Mouse (Mus musculus): ENCODE data around the gene Map3k19. TPM values are rescaled to one million over a fixed set of nuclear protein-coding genes. Genes with fewer than 3 reads are reported as not detected.

Gene Map3k19
- polyA plus RNA-seq, 1 experiment from 2014 or later, result not detected

DNA sequence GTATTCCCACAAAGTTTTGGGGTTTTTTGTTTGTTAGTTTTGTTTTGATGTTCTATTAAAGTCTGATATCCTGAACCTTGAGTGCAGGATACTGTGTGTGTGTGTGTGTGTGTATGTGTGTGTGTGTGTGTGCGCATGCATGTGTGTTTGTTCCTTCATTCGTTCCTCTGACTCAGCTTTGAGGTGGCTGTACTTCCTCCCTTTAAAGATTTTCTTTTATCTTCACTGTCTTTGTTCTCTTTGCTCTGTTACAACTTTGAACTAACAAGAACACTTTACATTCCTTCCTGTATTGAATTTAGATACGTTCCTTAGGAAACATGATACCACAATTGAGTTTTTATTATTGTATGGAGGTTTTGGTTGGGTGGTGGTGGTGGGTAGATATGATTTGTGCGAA lies 58.5 kb downstream of the Map3k19 start:
- H3K9me3 ChIP-seq (replicated peaks), result no peaks in the 10 kb centered on the region
- no peak overlapping the region for H3K27ac ChIP-seq (ENCODE audit: poor library complexity, severe bottlenecking)
- no peak for ATAC-seq (ENCODE audit: insufficient number of reproducible peaks, low FRiP score)
- H3K9ac ChIP-seq, result no peak overlapping the region
- no peak overlapping the region for H3K4me3 ChIP-seq
- H3K36me3 ChIP-seq, result peaks cover 25% of the 10 kb centered on the region
- WGBS, result 71% methylated on average over 4 of the region's 4 CpGs
- H3K4me2 ChIP-seq, result no peak overlapping the region
- no peaks in the 10 kb centered on the region for H3K27me3 ChIP-seq (replicated peaks)
- peaks cover 3% of the 10 kb centered on the region; the same call in 1 of the 2 replicates for H3K4me1 ChIP-seq (replicated peaks)

DNA sequence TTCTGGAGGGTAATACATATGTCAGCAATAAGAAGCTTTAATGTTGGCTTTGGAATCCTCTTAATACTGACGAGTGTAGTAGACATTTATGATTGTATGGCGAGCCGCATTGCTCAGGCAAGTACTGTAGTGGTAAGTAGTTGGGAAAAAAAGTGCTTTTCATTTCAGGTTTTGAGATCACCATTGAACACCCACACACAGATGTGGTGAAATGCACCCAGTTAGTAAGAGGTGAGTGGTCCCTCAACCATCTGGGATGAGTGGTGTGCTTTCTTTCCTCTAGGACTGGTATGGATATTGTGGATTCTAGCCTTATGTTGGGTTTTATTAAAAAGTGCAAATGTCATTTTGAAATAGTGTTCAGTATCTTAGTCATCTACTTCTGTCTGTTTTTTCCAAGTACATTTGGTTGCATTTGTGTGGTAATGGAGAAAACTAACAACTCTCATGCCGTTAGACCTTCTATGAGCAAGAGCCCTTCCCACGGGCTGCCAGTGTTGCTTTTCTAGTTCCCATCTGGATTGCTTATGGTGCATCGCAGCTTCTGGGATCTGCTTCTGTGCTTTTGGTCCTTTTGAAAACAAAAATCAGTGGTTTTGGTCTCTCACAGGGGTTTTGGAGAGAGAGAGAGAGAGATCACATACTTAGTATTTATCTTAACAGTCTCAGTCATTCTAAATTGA lies 59.6 kb downstream of the Map3k19 start:
- H3K4me3 ChIP-seq, result no peak overlapping the region
- 91% methylated on average over 6 of the region's 6 CpGs for WGBS
- no peak overlapping the region for H3K9ac ChIP-seq
- no peaks in the 10 kb centered on the region for H3K27me3 ChIP-seq (replicated peaks)
- H3K36me3 ChIP-seq, result peaks cover 21% of the 10 kb centered on the region
- no peak overlapping the region for H3K4me2 ChIP-seq
- H3K9me3 ChIP-seq (replicated peaks), result no peaks in the 10 kb centered on the region
- peaks cover 5% of the 10 kb centered on the region for H3K4me1 ChIP-seq (replicated peaks)
- no peak overlapping the region for H3K27ac ChIP-seq (ENCODE audit: poor library complexity, severe bottlenecking)
- no peak for ATAC-seq (ENCODE audit: insufficient number of reproducible peaks, low FRiP score)

DNA sequence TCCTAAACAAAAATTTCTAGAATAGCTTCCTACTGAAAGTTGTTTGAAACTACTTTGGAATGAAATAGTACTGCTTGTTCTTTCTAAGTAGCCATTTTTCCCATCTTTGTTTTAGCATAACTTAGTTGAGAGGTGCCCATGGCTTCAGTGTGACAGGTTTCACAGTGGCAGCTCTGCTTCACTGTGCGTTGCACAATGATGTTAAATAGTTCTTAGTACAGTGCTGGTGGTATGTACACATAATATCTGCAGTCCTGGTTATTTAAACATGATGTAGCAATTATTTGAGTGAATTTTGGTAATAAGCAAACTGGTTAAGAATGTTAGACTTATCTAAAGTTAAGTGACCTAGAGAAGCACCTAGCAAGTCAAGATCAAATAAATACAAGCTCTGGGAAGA lies 61.4 kb downstream of the Map3k19 start:
- Histone ChIP-seq H3K4me2 (no peak overlapping the region), H3K36me3 (peaks cover 12% of the 10 kb centered on the region), H3K9ac (no peak overlapping the region), H3K4me1 (replicated peaks) (peaks cover 19% of the 10 kb centered on the region), H3K4me3 (no peak overlapping the region), H3K27me3 (replicated peaks) (no peaks in the 10 kb centered on the region), H3K27ac (ENCODE audit: poor library complexity, severe bottlenecking) (no peak overlapping the region), H3K9me3 (replicated peaks) (no peaks in the 10 kb centered on the region)
- WGBS, result 93% methylated on average over 1 of the region's 1 CpGs
- no peak for ATAC-seq (ENCODE audit: insufficient number of reproducible peaks, low FRiP score)

DNA sequence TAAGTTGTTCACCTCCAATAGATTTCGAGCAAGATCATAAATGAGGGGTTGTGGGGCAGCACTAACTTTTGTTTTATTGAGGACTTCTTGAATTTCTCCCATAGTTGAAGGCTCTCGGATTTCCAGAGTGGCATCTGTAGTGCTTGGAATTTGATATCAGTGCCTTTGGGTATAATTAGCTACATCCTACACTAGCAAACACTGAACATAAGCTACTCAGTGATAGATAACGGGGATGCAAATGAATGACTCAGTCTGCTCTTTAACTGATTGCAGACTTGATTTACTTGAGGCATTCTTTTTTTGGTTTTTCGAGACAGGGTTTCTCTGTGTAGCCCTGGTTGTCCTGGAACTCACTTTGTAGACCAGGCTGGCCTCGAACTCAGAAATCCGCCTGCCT lies 65.9 kb downstream of the Map3k19 start:
- ATAC-seq (ENCODE audit: insufficient number of reproducible peaks, low FRiP score), result no peak
- H3K36me3 ChIP-seq, result peaks cover 9% of the 10 kb centered on the region
- peaks cover 43% of the 10 kb centered on the region for H3K4me1 ChIP-seq (replicated peaks)
- no peaks in the 10 kb centered on the region for H3K27me3 ChIP-seq (replicated peaks)
- no peak overlapping the region for H3K9ac ChIP-seq
- WGBS, result 46% methylated on average over 6 of the region's 6 CpGs
- H3K9me3 ChIP-seq (replicated peaks), result no peaks in the 10 kb centered on the region
- H3K4me2 ChIP-seq, result no peak overlapping the region
- H3K4me3 ChIP-seq, result no peak overlapping the region
- H3K27ac ChIP-seq (ENCODE audit: poor library complexity, severe bottlenecking), result peak overlapping the region; percentile 60; the same call in 1 of the 2 replicates

DNA sequence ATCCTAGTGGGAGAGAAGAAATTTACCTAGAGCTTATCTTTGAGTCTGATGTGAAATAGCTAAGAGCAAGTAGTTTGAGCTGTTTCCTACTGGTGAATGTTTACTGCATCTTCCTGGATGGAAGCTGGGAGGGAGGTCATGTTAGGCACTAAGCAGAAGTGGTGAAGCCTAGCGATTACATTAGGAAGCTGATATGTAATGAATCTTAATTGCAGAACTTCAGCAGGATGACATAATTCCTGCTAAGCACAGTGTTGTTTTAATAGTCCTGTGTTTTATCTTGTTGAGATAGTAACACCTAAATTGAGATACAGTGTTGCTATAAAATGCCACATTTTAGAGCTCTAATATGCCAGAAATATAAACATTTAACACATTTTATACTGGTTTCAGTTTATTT lies 68.9 kb downstream of the Map3k19 start:
- Histone ChIP-seq H3K4me3 (no peak overlapping the region), H3K4me2 (no peak overlapping the region), H3K36me3 (no peaks in the 10 kb centered on the region), H3K4me1 (replicated peaks) (peaks cover 70% of the 10 kb centered on the region), H3K9me3 (replicated peaks) (no peaks in the 10 kb centered on the region), H3K27ac (ENCODE audit: poor library complexity, severe bottlenecking) (no peak overlapping the region), H3K9ac (no peak overlapping the region), H3K27me3 (replicated peaks) (no peaks in the 10 kb centered on the region)
- ATAC-seq (ENCODE audit: insufficient number of reproducible peaks, low FRiP score), result no peak
- WGBS, result 29% methylated on average over 1 of the region's 1 CpGs

DNA sequence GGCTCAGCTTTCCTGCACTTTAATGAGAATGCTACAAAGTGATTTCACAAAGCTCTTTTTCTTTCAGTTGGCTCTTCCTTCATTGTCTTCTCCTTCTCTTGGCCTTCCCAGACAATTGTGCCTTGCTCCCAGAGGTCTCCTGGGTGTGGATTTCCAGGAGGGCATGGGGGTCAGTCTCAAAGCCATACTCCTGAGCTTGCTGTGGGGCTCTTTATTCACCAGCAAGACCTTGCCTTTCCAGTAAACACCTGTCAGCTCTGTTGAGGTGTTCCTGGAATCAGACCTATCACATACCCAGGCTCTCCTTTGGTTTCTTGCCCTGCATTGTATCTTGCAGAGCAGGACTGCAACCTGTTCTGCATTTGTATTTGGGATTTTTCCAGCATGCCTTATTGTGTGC lies 71.0 kb downstream of the Map3k19 start:
- Histone ChIP-seq H3K4me1 (replicated peaks) (peaks cover 72% of the 10 kb centered on the region), H3K9ac (no peak overlapping the region), H3K36me3 (0 out of 2 replicates have a peak, but pooled peaks cover 4% of the 10 kb centered on the region), H3K27ac (ENCODE audit: poor library complexity, severe bottlenecking) (no peak overlapping the region; the same call in 1 of the 2 replicates), H3K9me3 (replicated peaks) (no peaks in the 10 kb centered on the region), H3K4me3 (no peak overlapping the region), H3K4me2 (no peak overlapping the region), H3K27me3 (replicated peaks) (no peaks in the 10 kb centered on the region)
- no peak for ATAC-seq (ENCODE audit: insufficient number of reproducible peaks, low FRiP score)

DNA sequence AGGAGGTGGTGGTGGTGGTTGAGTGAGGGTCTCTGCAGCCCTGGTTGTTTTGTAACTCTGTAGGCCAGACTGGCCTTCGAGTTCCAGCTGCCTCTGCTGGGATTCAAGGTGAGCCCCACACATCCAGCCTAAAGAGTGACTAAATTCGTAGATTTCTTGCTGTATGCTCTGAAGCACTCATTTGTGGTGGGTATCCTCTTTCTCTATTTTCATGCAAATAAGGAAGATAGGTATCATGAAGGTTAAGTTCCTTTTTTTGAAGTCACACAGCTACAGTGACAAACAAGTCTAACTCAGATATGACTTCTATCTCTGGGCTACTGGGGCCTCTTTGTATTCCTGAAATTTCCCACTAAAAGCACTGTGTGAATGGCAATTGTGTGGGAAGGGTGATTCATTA lies 74.0 kb downstream of the Map3k19 start:
- peaks cover 77% of the 10 kb centered on the region for H3K4me1 ChIP-seq (replicated peaks)
- H3K4me3 ChIP-seq, result no peak overlapping the region
- no peaks in the 10 kb centered on the region for H3K9me3 ChIP-seq (replicated peaks)
- H3K27ac ChIP-seq (ENCODE audit: poor library complexity, severe bottlenecking), result no peak overlapping the region
- H3K4me2 ChIP-seq, result no peak overlapping the region
- no peak overlapping the region for H3K9ac ChIP-seq
- no peaks in the 10 kb centered on the region for H3K27me3 ChIP-seq (replicated peaks)
- H3K36me3 ChIP-seq, result peaks cover 11% of the 10 kb centered on the region
- no peak for ATAC-seq (ENCODE audit: insufficient number of reproducible peaks, low FRiP score)
- 56% methylated on average over 2 of the region's 2 CpGs for WGBS

DNA sequence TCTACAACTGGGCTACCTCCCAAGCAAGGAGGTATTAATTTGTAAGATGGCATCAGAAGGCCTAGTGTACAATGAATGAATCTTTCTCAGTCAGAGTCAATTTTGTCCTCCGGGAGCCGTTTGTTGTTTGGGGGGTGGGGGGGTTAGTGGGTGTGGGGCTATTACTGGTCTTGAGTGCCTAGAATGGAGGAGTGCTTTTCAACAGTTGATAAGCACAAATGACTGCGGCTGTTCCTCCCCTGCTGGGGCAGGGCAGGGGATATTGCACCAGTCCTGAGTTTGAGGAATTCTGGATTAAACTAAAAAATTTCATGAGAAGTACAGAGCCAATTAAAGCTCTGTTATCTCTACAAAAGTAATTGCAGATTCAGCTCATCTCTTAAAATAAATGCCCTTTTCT lies 74.7 kb downstream of the Map3k19 start:
- Histone ChIP-seq H3K4me1 (replicated peaks) (peaks cover 74% of the 10 kb centered on the region), H3K27ac (ENCODE audit: poor library complexity, severe bottlenecking) (no peak overlapping the region), H3K4me2 (peak overlapping the region; percentile 45), H3K9me3 (replicated peaks) (no peaks in the 10 kb centered on the region), H3K36me3 (peaks cover 11% of the 10 kb centered on the region), H3K27me3 (replicated peaks) (no peaks in the 10 kb centered on the region), H3K4me3 (no peak overlapping the region), H3K9ac (no peak overlapping the region)
- 5% methylated on average over 3 of the region's 3 CpGs for WGBS
- no peak for ATAC-seq (ENCODE audit: insufficient number of reproducible peaks, low FRiP score)

DNA sequence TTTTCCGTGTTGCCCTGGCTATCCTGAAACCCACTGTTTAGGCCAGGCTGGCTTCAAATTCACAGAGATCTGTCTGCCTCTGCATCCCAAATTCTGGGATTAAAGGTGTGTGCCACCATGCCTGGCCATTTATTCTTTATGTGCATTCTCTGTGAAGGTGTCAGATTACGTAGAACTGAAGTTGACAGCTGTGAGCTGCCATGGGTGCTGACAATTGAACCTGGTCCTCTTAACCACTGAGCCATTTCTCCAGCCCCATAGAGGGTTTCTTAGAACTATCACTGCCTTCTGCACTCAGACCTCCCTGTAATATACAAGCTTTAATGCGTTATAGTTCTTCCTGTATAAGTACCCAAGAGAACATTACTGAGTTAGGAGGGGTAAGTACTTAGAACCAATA lies 76.2 kb downstream of the Map3k19 start:
- Histone ChIP-seq H3K9me3 (replicated peaks) (no peaks in the 10 kb centered on the region), H3K27ac (ENCODE audit: poor library complexity, severe bottlenecking) (no peak overlapping the region), H3K4me2 (no peak overlapping the region), H3K27me3 (replicated peaks) (no peaks in the 10 kb centered on the region), H3K9ac (no peak overlapping the region), H3K36me3 (peaks cover 11% of the 10 kb centered on the region), H3K4me3 (no peak overlapping the region), H3K4me1 (replicated peaks) (peaks cover 65% of the 10 kb centered on the region)
- ATAC-seq (ENCODE audit: insufficient number of reproducible peaks, low FRiP score), result no peak
- WGBS, result 80% methylated on average over 3 of the region's 3 CpGs

DNA sequence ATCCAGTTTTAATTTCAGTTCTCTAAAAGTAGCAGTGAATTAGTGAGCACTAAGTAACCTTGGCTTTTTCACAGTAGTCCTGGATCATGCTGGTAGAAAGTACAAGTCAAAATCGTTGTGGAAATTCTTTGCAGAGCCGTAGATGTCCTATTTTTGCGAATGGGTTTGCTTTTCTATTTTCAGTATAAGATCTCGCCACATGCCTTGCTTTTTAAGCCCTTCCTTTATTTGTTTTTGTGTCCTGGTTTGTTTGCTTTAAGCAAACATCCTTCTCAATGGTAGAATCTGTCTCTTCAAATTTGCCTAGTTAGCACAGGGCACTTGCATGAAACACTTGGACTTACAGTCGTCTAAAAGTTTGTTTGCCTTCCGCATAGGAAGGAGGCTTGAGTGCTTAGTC lies 78.6 kb downstream of the Map3k19 start:
- 48% methylated on average over 6 of the region's 6 CpGs for WGBS
- no peak for ATAC-seq (ENCODE audit: insufficient number of reproducible peaks, low FRiP score)
- Histone ChIP-seq H3K4me1 (replicated peaks) (peaks cover 52% of the 10 kb centered on the region), H3K27me3 (replicated peaks) (no peaks in the 10 kb centered on the region), H3K9me3 (replicated peaks) (no peaks in the 10 kb centered on the region), H3K9ac (no peak overlapping the region), H3K27ac (ENCODE audit: poor library complexity, severe bottlenecking) (no peak overlapping the region), H3K4me3 (peak overlapping the region; percentile 25; the same call in 1 of the 2 replicates), H3K4me2 (peak overlapping the region; percentile 46), H3K36me3 (peaks cover 19% of the 10 kb centered on the region)

DNA sequence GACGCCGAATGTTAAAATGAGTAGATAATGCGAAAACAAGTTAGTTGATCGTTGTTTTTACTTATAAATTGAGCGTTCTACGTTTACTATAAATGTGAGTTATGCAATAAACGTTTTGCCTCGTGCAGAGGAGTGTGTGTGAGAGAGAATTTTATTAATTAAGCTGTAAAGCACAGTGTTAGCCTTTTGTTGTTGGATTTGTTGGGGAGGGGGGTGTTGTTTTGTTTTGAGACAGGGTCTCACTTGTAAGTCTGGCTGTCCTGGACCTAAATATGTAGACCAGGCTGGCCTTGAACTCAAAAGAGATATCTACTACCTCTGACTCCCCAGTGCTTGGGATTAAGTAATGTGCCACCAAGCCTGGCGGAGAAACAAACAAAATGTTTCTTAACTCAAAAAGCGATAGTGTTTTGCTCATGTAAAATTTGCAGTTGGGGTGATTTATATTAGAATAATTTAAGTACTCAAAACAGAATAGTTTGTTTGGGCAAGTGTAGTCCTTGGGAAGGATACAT lies 79.6 kb downstream of the Map3k19 start:
- no peaks in the 10 kb centered on the region for H3K9me3 ChIP-seq (replicated peaks)
- no peak overlapping the region for H3K27ac ChIP-seq (ENCODE audit: poor library complexity, severe bottlenecking)
- WGBS, result 7% methylated on average over 10 of the region's 10 CpGs
- ATAC-seq (ENCODE audit: insufficient number of reproducible peaks, low FRiP score), result no peak
- H3K4me2 ChIP-seq, result peak overlapping the region; percentile 91
- H3K36me3 ChIP-seq, result peaks cover 20% of the 10 kb centered on the region
- peaks cover 45% of the 10 kb centered on the region for H3K4me1 ChIP-seq (replicated peaks)
- peak overlapping the region; percentile 83 for H3K4me3 ChIP-seq
- H3K9ac ChIP-seq, result peak overlapping the region; percentile 82
- H3K27me3 ChIP-seq (replicated peaks), result no peaks in the 10 kb centered on the region

DNA sequence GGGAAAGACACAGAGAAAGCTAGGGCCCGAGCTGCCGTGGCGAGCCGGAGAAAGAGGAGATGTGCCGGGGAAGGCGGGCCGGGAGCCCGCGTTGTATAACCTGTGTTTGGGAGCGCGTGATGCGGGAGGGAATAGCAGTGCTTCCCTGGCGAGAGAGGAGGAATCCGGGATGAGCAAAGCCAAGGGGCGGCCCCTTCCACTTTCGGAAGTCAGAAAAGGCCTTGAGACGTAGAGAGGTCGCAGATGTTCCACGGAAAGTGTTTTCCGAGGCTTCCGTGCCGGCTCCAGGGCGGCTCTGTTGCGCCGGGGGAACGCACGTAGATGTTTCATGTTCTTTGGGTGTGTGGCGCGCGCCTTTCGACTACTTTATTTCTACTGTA lies 80.3 kb downstream of the Map3k19 start:
- peak; percentile 41 for ATAC-seq (ENCODE audit: insufficient number of reproducible peaks, low FRiP score)
- Histone ChIP-seq H3K9me3 (replicated peaks) (no peaks in the 10 kb centered on the region), H3K27me3 (replicated peaks) (no peaks in the 10 kb centered on the region), H3K4me3 (peak overlapping the region; percentile 83), H3K27ac (ENCODE audit: poor library complexity, severe bottlenecking) (peak overlapping the region; percentile 96), H3K4me2 (peak overlapping the region; percentile 53), H3K9ac (peak overlapping the region; percentile 93), H3K36me3 (peaks cover 20% of the 10 kb centered on the region), H3K4me1 (replicated peaks) (peaks cover 38% of the 10 kb centered on the region)
- under 1% methylated on average over 31 of the region's 31 CpGs for WGBS

Measured in heart, embryonic 12.5 days (tissue).